Mouse (Mus musculus): ENCODE data around the gene Vapb.
"Not testable (repeated sequence)": the region's sequence is repeated elsewhere in the genome, so short reads cannot be mapped to it uniquely, and the experiment has no call there.

The Vapb gene

GRCm38 (mm10) chr2:173737222-173737989 is at the start of gene Vapb:
TSS of gene Vapb (plus strand) at chr2:173737511.
- peak; percentile 97 to 98 for DNase-seq (ENCODE audit: low spot score in 2 of 2)

DNA sequence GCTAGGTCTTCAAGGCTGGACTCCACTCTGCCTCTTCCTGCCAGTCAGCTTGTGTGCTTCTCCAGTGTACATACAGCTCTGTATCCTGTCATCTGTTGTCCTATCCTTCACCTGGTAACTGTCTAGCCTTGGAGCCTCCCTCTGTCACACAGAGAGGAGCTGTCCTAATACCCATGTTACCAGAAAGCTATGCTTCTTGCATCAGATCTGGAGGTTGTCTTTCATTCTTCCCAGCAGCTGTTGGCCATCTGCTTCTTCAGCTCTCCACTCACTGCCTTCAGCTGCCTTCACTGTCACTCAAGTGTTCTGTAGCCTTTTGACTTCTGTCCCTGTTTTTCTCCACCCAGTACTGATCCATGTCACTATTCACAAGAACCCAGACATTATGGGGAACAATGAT is 47.5 kb upstream of the Vapb start:
- no peak for DNase-seq (ENCODE audit: low spot score in 2 of 2)

- no peak for DNase-seq (ENCODE audit: low spot score in 2 of 2)
Observed at GRCm38 (mm10) chr2:173691748-173692147, 45.6 kb upstream of the Vapb start.

- DNase-seq (ENCODE audit: low spot score in 2 of 2), result peak in 1 of 2 experiments; percentile 12
Observed at GRCm38 (mm10) chr2:173692693-173693092, 44.6 kb upstream of the Vapb start.

- no peak for DNase-seq (ENCODE audit: low spot score in 2 of 2)
Observed at GRCm38 (mm10) chr2:173698850-173699249, 38.5 kb upstream of the Vapb start.

- peak in 1 of 2 experiments; percentile 10 for DNase-seq (ENCODE audit: low spot score in 2 of 2)
Observed at GRCm38 (mm10) chr2:173702096-173702866, 35.0 kb upstream of the Vapb start.

GRCm38 (mm10) chr2:173702867-173703237 is 34.5 kb upstream of the Vapb start:
- no peak for DNase-seq (ENCODE audit: low spot score in 2 of 2)

- DNase-seq (ENCODE audit: low spot score in 2 of 2), result no peak
Observed at GRCm38 (mm10) chr2:173705827-173706551, 31.3 kb upstream of the Vapb start.

GRCm38 (mm10) chr2:173707626-173708025 is 29.7 kb upstream of the Vapb start:
- not testable (repeated sequence) for DNase-seq (ENCODE audit: low spot score in 2 of 2)

DNA sequence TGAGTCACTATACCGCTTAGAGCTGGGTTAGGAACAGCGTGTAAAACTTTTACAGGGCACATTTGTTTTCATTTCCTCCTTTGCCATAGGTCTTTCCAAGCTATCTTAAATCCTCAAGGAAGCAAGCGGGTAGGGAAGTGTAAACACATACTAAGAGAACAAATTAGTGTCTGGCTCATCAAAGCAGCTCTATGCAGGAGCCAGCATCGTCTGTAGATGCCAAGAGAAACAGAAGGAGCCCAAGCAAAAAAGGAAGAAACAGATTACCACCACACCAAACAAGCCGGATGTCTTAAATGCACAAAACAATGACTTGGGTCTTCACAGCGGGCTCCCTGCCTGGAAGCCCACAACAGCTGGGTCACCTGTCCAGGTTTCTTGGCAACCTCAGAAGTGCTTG is 27.1 kb upstream of the Vapb start:
- DNase-seq (ENCODE audit: low spot score in 2 of 2), result no peak

DNA sequence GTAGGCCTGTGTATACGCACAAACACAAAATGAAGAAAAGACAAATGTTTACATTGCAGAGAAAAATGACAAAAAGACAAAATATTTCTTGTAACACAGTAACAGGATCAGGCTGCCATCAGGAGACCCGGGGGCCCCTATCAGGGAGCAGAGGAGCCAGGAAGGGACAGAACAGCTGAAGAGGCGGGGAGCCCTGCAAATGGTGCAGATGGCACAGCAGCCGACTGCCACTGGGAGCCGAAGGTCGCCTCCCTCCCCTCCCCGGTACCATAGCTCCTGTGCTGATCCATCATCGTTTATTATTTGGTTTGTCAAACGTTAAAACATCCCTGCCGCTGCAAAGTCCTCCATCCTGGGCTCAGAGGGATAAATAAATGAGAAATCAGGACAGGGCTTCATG is 24.7 kb upstream of the Vapb start:
- DNase-seq (ENCODE audit: low spot score in 2 of 2), result no peak

GRCm38 (mm10) chr2:173713241-173713640 is 24.1 kb upstream of the Vapb start:
- DNase-seq (ENCODE audit: low spot score in 2 of 2), result no peak

GRCm38 (mm10) chr2:173714620-173715218 is 22.6 kb upstream of the Vapb start:
- no peak for DNase-seq (ENCODE audit: low spot score in 2 of 2)

GRCm38 (mm10) chr2:173716966-173717365 is 20.3 kb upstream of the Vapb start:
- no peak for DNase-seq (ENCODE audit: low spot score in 2 of 2)

GRCm38 (mm10) chr2:173719115-173719514 is 18.2 kb upstream of the Vapb start, which contains the start of gene 1700010B08Rik:
TSS of gene 1700010B08Rik (plus strand) at chr2:173719415.
- DNase-seq (ENCODE audit: low spot score in 2 of 2), result not testable (repeated sequence)

GRCm38 (mm10) chr2:173722251-173722857 is 15.0 kb upstream of the Vapb start:
- no peak for DNase-seq (ENCODE audit: low spot score in 2 of 2)

DNA sequence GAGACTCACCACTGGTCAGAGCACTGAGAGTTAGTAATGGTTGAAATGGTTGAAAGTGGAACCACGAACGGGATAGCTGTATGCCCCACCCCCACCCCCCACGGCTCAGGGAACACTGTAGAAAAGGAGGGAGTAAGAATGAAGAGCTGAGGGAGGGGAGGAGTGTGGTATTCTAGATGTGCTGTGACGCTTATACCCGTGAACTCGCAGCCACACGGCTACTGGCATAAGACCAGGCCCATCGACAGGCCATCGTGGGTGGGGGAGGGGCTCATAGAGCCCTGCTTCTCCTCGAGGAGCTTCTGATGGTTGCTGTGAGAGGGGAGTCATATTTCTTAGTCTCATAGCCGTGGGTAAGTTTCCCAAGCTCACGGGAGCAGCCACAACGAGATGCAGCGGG is 12.9 kb upstream of the Vapb start:
- no peak for DNase-seq (ENCODE audit: low spot score in 2 of 2)

DNA sequence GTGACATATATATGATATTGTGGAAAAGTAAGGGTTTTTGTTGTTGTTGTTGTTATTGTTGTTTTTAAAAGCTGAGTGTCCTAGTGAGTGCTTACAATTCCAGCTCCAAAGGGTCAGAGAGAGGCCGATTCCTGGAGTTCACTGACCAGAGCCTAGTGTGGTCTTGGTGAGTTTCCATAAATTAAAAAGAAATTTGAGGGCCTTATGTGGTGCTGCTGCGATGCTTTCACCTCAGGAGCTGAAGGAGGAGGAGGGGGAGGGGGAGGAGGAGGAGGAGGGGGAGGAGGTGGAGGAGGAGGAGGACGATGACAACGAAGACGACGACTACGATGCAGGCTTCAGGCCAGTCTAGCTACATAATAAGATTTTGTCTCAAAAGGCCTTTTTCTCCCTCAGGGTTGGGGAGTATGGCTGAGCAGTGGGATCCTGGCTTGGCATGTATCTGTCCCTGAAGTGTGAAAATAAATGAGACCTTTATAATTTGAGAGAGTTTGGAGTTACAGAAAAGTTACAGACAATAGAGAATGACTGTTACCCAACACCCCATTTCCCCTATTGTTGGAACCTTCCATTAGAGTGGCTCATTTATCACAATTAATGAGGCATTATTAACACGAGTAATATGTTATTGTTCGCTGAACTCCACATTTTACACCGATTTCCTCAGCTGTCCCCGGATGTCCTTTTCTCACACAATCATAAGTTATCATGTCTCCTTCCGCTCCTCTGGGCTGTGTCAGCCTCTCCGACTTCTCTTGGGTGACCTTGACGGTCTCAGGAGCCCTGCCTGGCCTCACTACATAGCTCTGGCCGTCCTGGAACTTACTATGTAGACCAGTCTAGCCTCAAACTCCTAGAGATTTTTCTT is 12.1 kb upstream of the Vapb start:
- no peak for DNase-seq (ENCODE audit: low spot score in 2 of 2)

GRCm38 (mm10) chr2:173725819-173726218 is 11.5 kb upstream of the Vapb start:
- DNase-seq (ENCODE audit: low spot score in 2 of 2), result no peak

DNA sequence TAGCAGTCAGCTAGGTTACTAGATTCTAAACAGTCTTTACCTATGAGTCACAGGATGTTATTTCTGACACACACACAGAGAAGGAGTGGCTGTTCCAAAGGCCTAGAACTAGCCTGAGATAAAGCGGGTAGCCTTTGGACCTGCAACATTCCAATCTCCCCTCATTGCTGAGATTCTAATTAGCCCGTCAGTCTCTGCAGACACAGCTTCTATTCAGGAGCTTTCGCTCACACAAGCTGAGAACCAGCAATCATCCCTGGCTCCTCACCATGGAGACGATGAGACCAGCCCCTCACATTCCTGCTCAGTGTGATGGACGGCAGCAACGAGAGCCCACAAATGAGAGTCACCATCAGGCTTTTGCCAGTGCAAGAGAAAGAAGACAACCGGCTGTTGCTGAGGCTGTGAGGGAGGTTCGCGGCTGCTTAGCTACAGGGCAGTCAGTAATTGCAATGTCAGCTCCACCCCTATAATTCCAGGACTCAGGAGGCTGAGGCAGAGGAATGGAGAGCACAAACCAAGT is 6.8 kb upstream of the Vapb start:
- DNase-seq (ENCODE audit: low spot score in 2 of 2), result no peak

All from heart, adult 9 months (tissue).